Mouse (Mus musculus) midbrain, postnatal 0 days (tissue): ENCODE results near the gene Fam107b. TPM values are rescaled to one million over a fixed set of nuclear protein-coding genes. Genes with fewer than 3 reads are reported as not detected.

Experiments used
- ATAC-seq: fragments of 200-750 bp; cut with Nextera tagmentation; 2 replicates; pipeline ENCODE4 v1.8.0; 2017; ENCODE audit warnings: moderate number of reproducible peaks, mild to moderate bottlenecking, moderate TSS enrichment, moderate library complexity; ENCODE audit not compliant: low FRiP score
- DNase-seq: peaks from one replicate; pipeline ENCODE4 v3.0.0-alpha.2; 2015; ENCODE audit warnings: low spot score
- H3K27ac ChIP-seq: fragments of 300-500 bp; sonication (generic); 2 replicates; pipeline ENCODE4 v1.5.1; 2014; ENCODE audit warnings: low read depth, mild to moderate bottlenecking, low read length, mixed read lengths
- H3K27me3 ChIP-seq: fragments of 300-500 bp; sonication (generic); 2 replicates; pipeline ENCODE4 v1.6.1; 2014; ENCODE audit warnings: low read length, control low read depth, mixed read lengths; ENCODE audit not compliant: insufficient read depth
- H3K36me3 ChIP-seq: fragments of 300-500 bp; sonication (generic); 2 replicates; pipeline ENCODE4 v1.6.1; 2014; ENCODE audit warnings: low read length, control low read depth, mixed read lengths; ENCODE audit not compliant: insufficient read depth
- H3K4me1 ChIP-seq: fragments of 300-500 bp; sonication (generic); 2 replicates; pipeline ENCODE4 v1.6.1; 2014; ENCODE audit warnings: mild to moderate bottlenecking, control low read depth, antibody characterized with exemption, low read length, mixed read lengths; ENCODE audit not compliant: insufficient read depth
- H3K4me2 ChIP-seq: fragments of 300-500 bp; sonication (generic); 2 replicates; pipeline ENCODE4 v1.6.1; 2014; ENCODE audit warnings: low read depth, mild to moderate bottlenecking, low read length, mixed read lengths; ENCODE audit not compliant: poor library complexity, severe bottlenecking
- H3K4me3 ChIP-seq: fragments of 300-500 bp; sonication (generic); 2 replicates; pipeline ENCODE4 v1.5.1; 2014; ENCODE audit warnings: low read depth, mild to moderate bottlenecking, low read length, moderate library complexity
- H3K9ac ChIP-seq: fragments of 300-500 bp; sonication (generic); replicated peaks from 2 replicates; pipeline ENCODE4 v1.6.1; 2014; ENCODE audit warnings: mild to moderate bottlenecking, low read length, moderate library complexity, mixed read lengths; ENCODE audit not compliant: poor library complexity, severe bottlenecking
- H3K9me3 ChIP-seq: fragments of 300-500 bp; sonication (generic); 2 replicates; pipeline ENCODE4 v1.6.1; 2016; ENCODE audit warnings: low read length, control low read depth
- CTCF ChIP-seq: IDR thresholded peaks from 2 replicates; pipeline ENCODE4 v1.5.1; 2016; ENCODE audit warnings: antibody characterized with exemption, mild to moderate bottlenecking
- WGBS: fragments of 180-500 bp; shearing (Covaris S2); extraction: QIAGEN DNeasy Blood & Tissue Kit; methylation state at CpG from one replicate; pipeline ENCODE4 v1.1.7; 2014; 5-methylcytosine and 5-hydroxymethylcytosine counted together
- polyA plus RNA-seq: library from polyadenylated mRNA; unstranded; fragments of >200 nt; fragmentation: Nextera tagmentation; extraction: Ambion mirVana; gene quantifications from 2 replicates; pipeline ENCODE4 v1.2.1, GENCODE M21; 2015
- total RNA-seq: library from RNA; depleted of rRNA; stranded (reverse); fragments of >200 nt; gene quantifications from 2 replicates; pipeline ENCODE4 v1.2.3, GENCODE M21; 2014

The Fam107b gene
- total and polyA plus RNA-seq, 2 experiments from 2014 or later, result 16.0 to 26.8 TPM

DNA sequence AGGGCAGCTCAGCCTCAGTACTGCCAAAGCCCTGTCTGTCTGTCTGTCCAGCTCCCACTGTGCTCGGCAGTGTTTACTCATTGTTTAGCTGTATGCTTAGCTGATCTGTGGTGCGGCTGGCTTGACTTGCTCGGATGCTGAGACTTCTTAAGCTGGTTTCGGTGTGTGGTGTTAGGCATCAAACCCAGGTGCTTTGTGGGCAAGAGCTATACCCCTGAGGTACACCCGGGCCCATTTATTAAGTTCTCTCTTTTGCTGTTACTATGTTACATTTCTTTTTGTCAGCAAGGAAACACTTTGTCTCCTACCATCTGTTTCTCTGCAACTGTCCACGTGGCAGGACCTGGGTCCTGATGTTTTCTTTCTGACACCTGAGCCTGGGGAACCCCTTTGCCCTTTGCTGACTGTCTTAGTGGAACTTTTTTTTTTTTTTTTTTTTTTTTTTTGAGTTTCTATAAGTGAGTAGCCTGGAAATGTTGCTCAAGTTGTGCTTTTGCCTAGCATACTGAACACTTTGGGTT is 179.3 kb downstream of the Fam107b start:
- H3K4me2 ChIP-seq, result no peak overlapping the region

DNA sequence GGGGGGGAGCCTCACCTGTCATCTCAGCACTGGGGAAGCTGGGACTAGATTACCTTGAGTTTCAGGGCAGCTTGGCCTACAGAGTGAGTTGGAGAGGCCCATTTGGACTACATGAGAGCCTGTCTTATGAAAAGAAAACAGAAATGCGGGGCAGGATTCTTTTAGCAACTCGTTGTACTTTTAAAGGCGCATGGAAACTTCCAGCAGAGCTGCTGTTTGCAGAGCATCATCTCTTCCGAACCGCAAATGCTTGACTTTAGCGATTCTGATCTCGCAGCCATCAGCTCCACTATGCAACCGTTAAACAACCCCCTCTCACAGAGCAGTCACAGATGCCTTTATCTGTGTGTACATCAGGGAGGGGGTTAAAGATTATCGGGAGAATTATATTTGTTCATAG is 179.8 kb downstream of the Fam107b start:
- ATAC-seq, result no peak
- H3K4me2 ChIP-seq, result no peak overlapping the region

More for the DNA sequence above, 179.3 kb downstream of the Fam107b start:
- H3K36me3 ChIP-seq, result no peaks in the 10 kb centered on the region
- no peak overlapping the region for H3K27ac ChIP-seq
- DNase-seq (no peak), ATAC-seq (no peak)
- 69% methylated on average over 6 of the region's 6 CpGs for WGBS
- H3K9ac ChIP-seq, result no peak overlapping the region
- H3K4me1 ChIP-seq, result 0 out of 2 replicates have a peak, but pooled peaks cover 4% of the 10 kb centered on the region
- H3K4me3 ChIP-seq, result no peak overlapping the region
- no peak for TF ChIP-seq CTCF
- H3K9me3 ChIP-seq, result no peaks in the 10 kb centered on the region
- no peaks in the 10 kb centered on the region for H3K27me3 ChIP-seq

DNA sequence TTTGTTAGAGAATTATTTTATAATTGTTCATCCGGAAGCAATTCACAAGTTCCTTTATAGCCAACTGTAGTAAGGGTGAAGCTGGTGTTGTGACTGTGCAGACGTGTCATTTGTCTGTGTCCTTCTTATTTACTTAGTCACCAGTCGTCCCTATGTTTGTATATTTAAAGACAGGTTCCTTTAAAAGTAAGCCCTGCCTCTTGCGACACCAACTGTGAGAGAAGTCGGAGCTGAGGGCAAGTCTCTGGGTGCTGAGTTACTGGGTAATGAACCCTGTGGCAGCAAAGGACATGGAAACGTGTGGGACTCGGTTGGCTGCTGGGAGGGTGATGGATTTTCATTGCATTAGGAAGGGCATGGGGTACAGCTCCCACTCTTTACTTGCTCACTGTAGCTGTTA is 182.1 kb downstream of the Fam107b start:
- no peak for ATAC-seq
- no peaks in the 10 kb centered on the region for H3K9me3 ChIP-seq
- 0 out of 2 replicates have a peak, but pooled peaks cover 4% of the 10 kb centered on the region for H3K4me1 ChIP-seq
- H3K27ac ChIP-seq, result no peak overlapping the region
- no peak overlapping the region for H3K4me3 ChIP-seq
- no peak for TF ChIP-seq CTCF
- H3K27me3 ChIP-seq, result no peaks in the 10 kb centered on the region
- no peaks in the 10 kb centered on the region for H3K36me3 ChIP-seq
- DNase-seq, result no peak
- 78% methylated on average over 7 of the region's 7 CpGs for WGBS
- no peak overlapping the region for H3K9ac ChIP-seq
- no peak overlapping the region for H3K4me2 ChIP-seq

More for the DNA sequence above, 179.8 kb downstream of the Fam107b start:
- TF ChIP-seq CTCF, result no peak
- 84% methylated on average over 9 of the region's 9 CpGs for WGBS
- no peak overlapping the region for H3K27ac ChIP-seq
- H3K9me3 ChIP-seq, result no peaks in the 10 kb centered on the region
- no peaks in the 10 kb centered on the region for H3K36me3 ChIP-seq
- 0 out of 2 replicates have a peak, but pooled peaks cover 4% of the 10 kb centered on the region for H3K4me1 ChIP-seq
- DNase-seq, result no peak
- H3K9ac ChIP-seq, result no peak overlapping the region
- H3K27me3 ChIP-seq, result no peaks in the 10 kb centered on the region
- no peak overlapping the region for H3K4me3 ChIP-seq

DNA sequence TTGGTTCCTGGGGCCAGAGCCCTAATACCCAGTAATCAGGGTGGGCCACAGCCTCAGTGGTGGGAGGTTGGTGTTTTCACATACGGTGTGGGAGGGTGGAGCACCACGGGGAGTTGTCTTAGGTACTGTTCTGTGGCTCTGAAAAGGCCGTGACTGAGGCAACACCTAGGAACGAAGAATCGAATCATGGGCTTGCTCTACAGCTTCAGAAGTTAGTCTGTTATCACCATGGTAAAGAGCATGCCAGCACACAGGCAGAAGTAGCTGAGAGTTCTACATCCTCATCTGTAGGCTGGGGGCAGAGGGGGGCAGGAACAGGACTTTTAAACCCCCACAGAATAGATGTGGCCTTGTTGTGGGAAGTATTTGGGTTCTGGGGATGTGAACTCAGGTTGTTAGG is 182.6 kb downstream of the Fam107b start:
- Histone ChIP-seq H3K27ac (no peak overlapping the region), H3K4me2 (no peak overlapping the region), H3K36me3 (no peaks in the 10 kb centered on the region), H3K4me3 (no peak overlapping the region), H3K9ac (no peak overlapping the region), H3K4me1 (0 out of 2 replicates have a peak, but pooled peaks cover 4% of the 10 kb centered on the region), H3K9me3 (no peaks in the 10 kb centered on the region), H3K27me3 (no peaks in the 10 kb centered on the region)
- 81% methylated on average over 5 of the region's 5 CpGs for WGBS
- ATAC-seq, result no peak
- no peak for DNase-seq
- TF ChIP-seq CTCF, result no peak

DNA sequence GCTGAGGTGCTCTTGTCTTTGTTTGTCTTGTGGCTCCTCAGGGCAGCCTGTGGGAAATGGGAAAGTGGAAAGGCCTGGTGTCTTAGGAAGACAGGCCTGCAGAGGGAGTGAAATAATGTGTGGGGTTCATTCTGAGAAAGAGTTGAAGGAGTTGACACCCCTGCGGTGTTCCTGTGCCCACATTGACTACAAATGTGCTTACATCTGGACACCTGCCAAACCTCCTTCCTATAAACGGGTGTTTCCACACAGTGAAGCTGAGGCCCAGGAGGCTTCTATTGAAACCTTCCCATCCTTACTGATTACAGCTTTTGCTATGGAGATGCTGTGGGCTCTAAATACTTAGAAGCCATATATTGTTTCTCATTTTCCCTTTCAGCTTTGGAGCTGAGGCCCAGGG is 183.5 kb downstream of the Fam107b start:
- 0 out of 2 replicates have a peak overlapping the region, but pooled peaks have one; percentile 12 for H3K27ac ChIP-seq
- 38% methylated on average over 2 of the region's 2 CpGs for whole genome bisulfite sequencing
- H3K27me3 ChIP-seq, result no peaks in the 10 kb centered on the region
- TF ChIP-seq CTCF, result no peak
- no peaks in the 10 kb centered on the region for H3K9me3 ChIP-seq
- H3K9ac ChIP-seq, result no peak overlapping the region
- H3K4me1 ChIP-seq, result peaks cover 4% of the 10 kb centered on the region; the same call in 1 of the 2 replicates
- DNase-seq (peak; percentile 75), ATAC-seq (no peak)
- H3K4me2 ChIP-seq, result no peak overlapping the region
- H3K36me3 ChIP-seq, result no peaks in the 10 kb centered on the region
- H3K4me3 ChIP-seq, result no peak overlapping the region

DNA sequence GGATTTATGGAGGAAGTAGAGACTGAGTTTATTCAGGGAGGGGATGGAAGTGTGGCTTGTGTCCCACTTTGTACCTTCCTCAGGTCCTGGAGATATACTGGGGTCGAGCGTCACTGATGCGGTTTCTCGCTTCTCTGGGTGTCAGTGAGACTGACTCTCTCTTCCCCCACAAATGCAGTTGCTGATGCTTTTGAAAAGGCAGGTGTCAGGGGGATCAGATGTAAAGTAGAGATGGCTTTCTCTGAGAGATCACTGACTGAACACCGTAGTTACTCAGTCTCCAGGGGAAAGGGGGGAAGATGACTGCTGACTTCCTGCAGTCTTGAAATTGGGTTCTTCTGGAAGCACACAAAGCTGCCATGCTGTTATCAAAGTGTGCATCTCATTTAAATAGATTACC is 185.6 kb downstream of the Fam107b start:
- Histone ChIP-seq H3K4me1 (peaks cover 4% of the 10 kb centered on the region; the same call in 1 of the 2 replicates), H3K27ac (no peak overlapping the region), H3K36me3 (no peaks in the 10 kb centered on the region), H3K27me3 (no peaks in the 10 kb centered on the region), H3K9me3 (no peaks in the 10 kb centered on the region), H3K4me2 (no peak overlapping the region), H3K4me3 (no peak overlapping the region), H3K9ac (no peak overlapping the region)
- TF ChIP-seq CTCF, result no peak
- ATAC-seq (no peak), DNase-seq (no peak)
- WGBS, result 75% methylated on average over 5 of the region's 5 CpGs
